Mouse (Mus musculus): Measurements from ENCODE around the gene Selenom. TPM values are rescaled to one million over a fixed set of nuclear protein-coding genes. Genes with fewer than 3 reads are reported as not detected.

Selenom gene
- polyA plus RNA-seq, 1 experiment from 2014 or later: 12.5 TPM

GRCm38 (mm10) chr11:3541932-3542331, 27.4 kb downstream of the Selenom start:
- H3K9ac ChIP-seq: no peak overlapping the region
- no peak for DNase-seq
- 68% methylated on average over 3 of the region's 3 CpGs for WGBS (ENCODE audit: insufficient replicate concordance)

GRCm38 (mm10) chr11:3543001-3543400, 28.5 kb downstream of the Selenom start:
- no peak overlapping the region for H3K4me2 ChIP-seq
- no peaks in the 10 kb centered on the region for H3K36me3 ChIP-seq
- DNase-seq (no peak), ATAC-seq (ENCODE audit: low read depth) (no peak)
- no peak overlapping the region for H3K4me3 ChIP-seq (replicated peaks)
- H3K4me1 ChIP-seq (replicated peaks): peaks cover 40% of the 10 kb centered on the region
- H3K27ac ChIP-seq: no peak overlapping the region
- 45% methylated on average over 5 of the region's 5 CpGs for WGBS (ENCODE audit: insufficient replicate concordance)
- H3K9me3 ChIP-seq (replicated peaks): peaks cover 8% of the 10 kb centered on the region; the same call in 1 of the 2 replicates
- H3K27me3 ChIP-seq: no peaks in the 10 kb centered on the region
- H3K9ac ChIP-seq: no peak overlapping the region

More at GRCm38 (mm10) chr11:3541932-3542331, 27.4 kb downstream of the Selenom start:
- Histone ChIP-seq H3K27ac (no peak overlapping the region), H3K36me3 (no peaks in the 10 kb centered on the region), H3K4me2 (no peak overlapping the region), H3K9me3 (replicated peaks) (peaks cover 8% of the 10 kb centered on the region; the same call in 1 of the 2 replicates), H3K4me1 (replicated peaks) (peaks cover 45% of the 10 kb centered on the region), H3K27me3 (no peaks in the 10 kb centered on the region), H3K4me3 (replicated peaks) (no peak overlapping the region)
- ATAC-seq (ENCODE audit: low read depth): no peak

GRCm38 (mm10) chr11:3544409-3544808, 29.9 kb downstream of the Selenom start:
- Histone ChIP-seq H3K9ac (no peak overlapping the region), H3K9me3 (replicated peaks) (peaks cover 8% of the 10 kb centered on the region; the same call in 1 of the 2 replicates), H3K27ac (no peak overlapping the region), H3K27me3 (no peaks in the 10 kb centered on the region), H3K4me3 (replicated peaks) (no peak overlapping the region), H3K4me2 (no peak overlapping the region), H3K36me3 (no peaks in the 10 kb centered on the region), H3K4me1 (replicated peaks) (peaks cover 28% of the 10 kb centered on the region)
- WGBS (ENCODE audit: insufficient replicate concordance): 79% methylated on average over 5 of the region's 5 CpGs
- DNase-seq (no peak), ATAC-seq (ENCODE audit: low read depth) (no peak)

- ATAC-seq (ENCODE audit: low read depth) (no peak), DNase-seq (no peak)
- no peaks in the 10 kb centered on the region for H3K36me3 ChIP-seq
- 33% methylated on average over 9 of the region's 9 CpGs for WGBS (ENCODE audit: insufficient replicate concordance)
- H3K4me3 ChIP-seq (replicated peaks): no peak overlapping the region
- H3K9ac ChIP-seq: no peak overlapping the region
- H3K9me3 ChIP-seq (replicated peaks): peaks cover 8% of the 10 kb centered on the region; the same call in 1 of the 2 replicates
- H3K4me2 ChIP-seq: no peak overlapping the region
- no peaks in the 10 kb centered on the region for H3K27me3 ChIP-seq
- peak overlapping the region; percentile 32; the same call in 1 of the 2 replicates for H3K27ac ChIP-seq
- peaks cover 22% of the 10 kb centered on the region for H3K4me1 ChIP-seq (replicated peaks)
These were observed 31.2 kb downstream of the Selenom start for GRCm38 (mm10) chr11:3545531-3546241.

GRCm38 (mm10) chr11:3546242-3546562, 31.7 kb downstream of the Selenom start:
- Histone ChIP-seq H3K27me3 (no peaks in the 10 kb centered on the region), H3K36me3 (no peaks in the 10 kb centered on the region), H3K4me2 (no peak overlapping the region), H3K9me3 (replicated peaks) (peaks cover 8% of the 10 kb centered on the region; the same call in 1 of the 2 replicates), H3K27ac (peak overlapping the region; percentile 32; the same call in 1 of the 2 replicates), H3K4me1 (replicated peaks) (peaks cover 22% of the 10 kb centered on the region), H3K4me3 (replicated peaks) (no peak overlapping the region), H3K9ac (no peak overlapping the region)
- 17% methylated on average over 1 of the region's 1 CpGs for WGBS (ENCODE audit: insufficient replicate concordance)
- DNase-seq: no peak
- ATAC-seq (ENCODE audit: low read depth): no peak

GRCm38 (mm10) chr11:3547047-3547446, 32.6 kb downstream of the Selenom start:
- no peak overlapping the region for H3K9ac ChIP-seq
- H3K27ac ChIP-seq: no peak overlapping the region
- ATAC-seq (ENCODE audit: low read depth) (no peak), DNase-seq (no peak)
- H3K27me3 ChIP-seq: no peaks in the 10 kb centered on the region
- peaks cover 8% of the 10 kb centered on the region; the same call in 1 of the 2 replicates for H3K9me3 ChIP-seq (replicated peaks)
- WGBS (ENCODE audit: insufficient replicate concordance): 48% methylated on average over 2 of the region's 2 CpGs
- H3K4me1 ChIP-seq (replicated peaks): peaks cover 22% of the 10 kb centered on the region
- no peak overlapping the region for H3K4me3 ChIP-seq (replicated peaks)
- no peak overlapping the region for H3K4me2 ChIP-seq
- H3K36me3 ChIP-seq: no peaks in the 10 kb centered on the region

- Histone ChIP-seq H3K27me3 (no peaks in the 10 kb centered on the region), H3K36me3 (no peaks in the 10 kb centered on the region), H3K9ac (no peak overlapping the region), H3K4me3 (replicated peaks) (no peak overlapping the region), H3K4me2 (no peak overlapping the region), H3K4me1 (replicated peaks) (peaks cover 22% of the 10 kb centered on the region), H3K27ac (no peak overlapping the region), H3K9me3 (replicated peaks) (peaks cover 8% of the 10 kb centered on the region; the same call in 1 of the 2 replicates)
- 39% methylated on average over 6 of the region's 6 CpGs for WGBS (ENCODE audit: insufficient replicate concordance)
- DNase-seq (no peak), ATAC-seq (ENCODE audit: low read depth) (no peak)
These were observed 33.5 kb downstream of the Selenom start for GRCm38 (mm10) chr11:3547969-3548368.

- 39% methylated on average over 3 of the region's 3 CpGs for whole genome bisulfite sequencing (ENCODE audit: insufficient replicate concordance)
- DNase-seq (no peak), ATAC-seq (ENCODE audit: low read depth) (no peak)
- Histone ChIP-seq H3K4me2 (no peak overlapping the region), H3K27me3 (no peaks in the 10 kb centered on the region), H3K9me3 (replicated peaks) (peaks cover 8% of the 10 kb centered on the region; the same call in 1 of the 2 replicates), H3K9ac (no peak overlapping the region), H3K4me3 (replicated peaks) (no peak overlapping the region), H3K4me1 (replicated peaks) (peaks cover 22% of the 10 kb centered on the region), H3K27ac (no peak overlapping the region), H3K36me3 (no peaks in the 10 kb centered on the region)
These were observed 34.2 kb downstream of the Selenom start for GRCm38 (mm10) chr11:3548564-3549295.

GRCm38 (mm10) chr11:3549791-3550190, 35.3 kb downstream of the Selenom start:
- no peak for DNase-seq
- Histone ChIP-seq H3K4me3 (replicated peaks) (no peak overlapping the region), H3K27ac (no peak overlapping the region), H3K4me2 (no peak overlapping the region), H3K27me3 (no peaks in the 10 kb centered on the region), H3K9ac (no peak overlapping the region), H3K36me3 (no peaks in the 10 kb centered on the region), H3K4me1 (replicated peaks) (peaks cover 22% of the 10 kb centered on the region), H3K9me3 (replicated peaks) (peaks cover under 1% of the 10 kb centered on the region; the same call in 1 of the 2 replicates)
- ATAC-seq (ENCODE audit: low read depth): no peak
- WGBS (ENCODE audit: insufficient replicate concordance): 62% methylated on average over 5 of the region's 5 CpGs

- no peak overlapping the region for H3K4me3 ChIP-seq (replicated peaks)
- no peaks in the 10 kb centered on the region for H3K36me3 ChIP-seq
- DNase-seq (no peak), ATAC-seq (ENCODE audit: low read depth) (no peak)
- H3K9me3 ChIP-seq (replicated peaks): no peaks in the 10 kb centered on the region
- no peak overlapping the region for H3K9ac ChIP-seq
- no peaks in the 10 kb centered on the region for H3K4me1 ChIP-seq (replicated peaks)
- H3K27me3 ChIP-seq: no peaks in the 10 kb centered on the region
- H3K4me2 ChIP-seq: no peak overlapping the region
- 60% methylated on average over 4 of the region's 4 CpGs for WGBS (ENCODE audit: insufficient replicate concordance)
- no peak overlapping the region for H3K27ac ChIP-seq
These were observed 40.5 kb downstream of the Selenom start for GRCm38 (mm10) chr11:3554976-3555375.

GRCm38 (mm10) chr11:3557852-3558251, 43.4 kb downstream of the Selenom start:
- no peak overlapping the region for H3K4me3 ChIP-seq (replicated peaks)
- ATAC-seq (ENCODE audit: low read depth) (no peak), DNase-seq (no peak)
- no peaks in the 10 kb centered on the region for H3K36me3 ChIP-seq
- no peak overlapping the region for H3K4me2 ChIP-seq
- no peaks in the 10 kb centered on the region for H3K27me3 ChIP-seq
- WGBS (ENCODE audit: insufficient replicate concordance): 22% methylated on average over 3 of the region's 3 CpGs
- H3K9ac ChIP-seq: no peak overlapping the region
- H3K9me3 ChIP-seq (replicated peaks): no peaks in the 10 kb centered on the region
- H3K27ac ChIP-seq: no peak overlapping the region
- no peaks in the 10 kb centered on the region for H3K4me1 ChIP-seq (replicated peaks)
